Mouse (Mus musculus) layer of hippocampus, postnatal 36 days (tissue): ENCODE measurements around the gene Gjb2. TPM values are rescaled to one million over a fixed set of nuclear protein-coding genes. Genes with fewer than 3 reads are reported as not detected.

Experiments used
- DNase-seq, 2 experiments: peaks; one replicate each; pipeline ENCODE4 v3.0.0; 2022
- total RNA-seq, 2 experiments: library from RNA; stranded (reverse); gene quantifications; 2 replicates each; pipeline ENCODE4 v1.2.3; 2021

Gene Gjb2
- total RNA-seq, 2 experiments from 2014 or later = 5.3 to 6.1 TPM

- no peak for DNase-seq
Measured at GRCm38 (mm10) chr14:57066053-57066452, 38.4 kb downstream of the Gjb2 start.

GRCm38 (mm10) chr14:57060052-57060451 lies 44.5 kb downstream of the Gjb2 start:
- DNase-seq = peak; percentile 65 to 75

GRCm38 (mm10) chr14:57057563-57058321 lies 46.8 kb downstream of the Gjb2 start, which contains the start of gene Gja3:
Gja3 (minus strand) TSS chr14:57058100.
- peak; percentile 3 to 14 for DNase-seq

- no peak for DNase-seq
Measured at GRCm38 (mm10) chr14:57057204-57057562, 47.3 kb downstream of the Gjb2 start.

- no peak for DNase-seq
Measured at GRCm38 (mm10) chr14:57052713-57053112, 51.8 kb downstream of the Gjb2 start.

Other genes starting within 250 kb of the Gjb2 start
- gene Zmym2, start 218.0 kb downstream of the Gjb2 start, total RNA-seq = 100 to 1,000 TPM in 1 of 2 experiments, 10 to 100 TPM in 1; 95.1 to 101 TPM
- 1 to 10 TPM in 1 of 2 experiments, under 1 TPM in 1; 0.30 to 1.0 TPM for gene Gja3, start 46.6 kb downstream of the Gjb2 start, total RNA-seq
- gene Gm4491, start 11.2 kb upstream of the Gjb2 start, total RNA-seq = 1 to 10 TPM in 1 of 2 experiments, under 1 TPM in 1; 0.58 to 1.3 TPM
- gene Gjb6, start 28.9 kb upstream of the Gjb2 start, total RNA-seq = 100 to 1,000 TPM in 1 of 2 experiments, 10 to 100 TPM in 1; 87.4 to 111 TPM